Mouse (Mus musculus) heart, embryonic 15.5 days (tissue): ENCODE measurements around the gene Arvcf. TPM values are rescaled to one million over a fixed set of nuclear protein-coding genes. Genes with fewer than 3 reads are reported as not detected.

Experiments used
- ATAC-seq: fragments of 200-750 bp; cut with Nextera tagmentation; replicated peaks from 2 replicates; pipeline ENCODE4 v1.8.0; 2017; ENCODE audit warnings: low read depth, moderate TSS enrichment; ENCODE audit not compliant: insufficient number of reproducible peaks, insufficient read depth, low FRiP score
- H3K27ac ChIP-seq: fragments of 300-500 bp; sonication (generic); 2 replicates; pipeline ENCODE4 v1.5.1; 2015; ENCODE audit warnings: mild to moderate bottlenecking, inconsistent platforms
- H3K27me3 ChIP-seq: fragments of 300-500 bp; sonication (generic); 2 replicates; pipeline ENCODE4 v1.6.1; 2015; ENCODE audit warnings: inconsistent platforms
- H3K36me3 ChIP-seq: fragments of 300-500 bp; sonication (generic); 2 replicates; pipeline ENCODE4 v1.6.1; 2015; ENCODE audit warnings: mild to moderate bottlenecking, inconsistent platforms
- H3K4me1 ChIP-seq: fragments of 300-500 bp; sonication (generic); replicated peaks from 2 replicates; pipeline ENCODE4 v1.6.1; 2015; ENCODE audit warnings: inconsistent platforms
- H3K4me2 ChIP-seq: fragments of 300-500 bp; sonication (generic); 2 replicates; pipeline ENCODE4 v1.6.1; 2015; ENCODE audit warnings: inconsistent platforms, mild to moderate bottlenecking, moderate library complexity
- H3K4me3 ChIP-seq: fragments of 300-500 bp; sonication (generic); 2 replicates; pipeline ENCODE4 v1.5.1; 2015; ENCODE audit warnings: mild to moderate bottlenecking, inconsistent platforms
- H3K9ac ChIP-seq: fragments of 300-500 bp; sonication (generic); 2 replicates; pipeline ENCODE4 v1.6.1; 2015; ENCODE audit warnings: mild to moderate bottlenecking, inconsistent platforms
- H3K9me3 ChIP-seq: fragments of 300-500 bp; sonication (generic); replicated peaks from 2 replicates; pipeline ENCODE4 v1.6.1; 2016; ENCODE audit warnings: inconsistent platforms
- WGBS: fragments of 180-500 bp; shearing (Covaris S2); methylation state at CpG from one replicate; pipeline ENCODE4 v1.1.7; 2015; ENCODE audit warnings: mixed read lengths; 5-methylcytosine and 5-hydroxymethylcytosine counted together
- polyA plus RNA-seq: library from polyadenylated mRNA; unstranded; fragments of >200 nt; fragmentation: Nextera tagmentation; extraction: Ambion mirVana; gene quantifications from 2 replicates; pipeline ENCODE4 v1.2.1, GENCODE M21; 2015

Arvcf gene
- polyA plus RNA-seq, 1 experiment from 2014 or later: 28.4 TPM

GRCm38 (mm10) chr16:18411026-18411649 lies 63.2 kb downstream of the Arvcf start:
- peaks cover 38% of the 10 kb centered on the region for H3K4me1 ChIP-seq
- ATAC-seq: no peak
- H3K36me3 ChIP-seq: peaks cover 40% of the 10 kb centered on the region
- H3K27me3 ChIP-seq: no peaks in the 10 kb centered on the region
- 86% methylated on average over 13 of the region's 13 CpGs for WGBS
- H3K27ac ChIP-seq: no peak overlapping the region
- H3K9ac ChIP-seq: no peak overlapping the region
- H3K4me2 ChIP-seq: no peak overlapping the region
- no peaks in the 10 kb centered on the region for H3K9me3 ChIP-seq
- no peak overlapping the region for H3K4me3 ChIP-seq

DNA sequence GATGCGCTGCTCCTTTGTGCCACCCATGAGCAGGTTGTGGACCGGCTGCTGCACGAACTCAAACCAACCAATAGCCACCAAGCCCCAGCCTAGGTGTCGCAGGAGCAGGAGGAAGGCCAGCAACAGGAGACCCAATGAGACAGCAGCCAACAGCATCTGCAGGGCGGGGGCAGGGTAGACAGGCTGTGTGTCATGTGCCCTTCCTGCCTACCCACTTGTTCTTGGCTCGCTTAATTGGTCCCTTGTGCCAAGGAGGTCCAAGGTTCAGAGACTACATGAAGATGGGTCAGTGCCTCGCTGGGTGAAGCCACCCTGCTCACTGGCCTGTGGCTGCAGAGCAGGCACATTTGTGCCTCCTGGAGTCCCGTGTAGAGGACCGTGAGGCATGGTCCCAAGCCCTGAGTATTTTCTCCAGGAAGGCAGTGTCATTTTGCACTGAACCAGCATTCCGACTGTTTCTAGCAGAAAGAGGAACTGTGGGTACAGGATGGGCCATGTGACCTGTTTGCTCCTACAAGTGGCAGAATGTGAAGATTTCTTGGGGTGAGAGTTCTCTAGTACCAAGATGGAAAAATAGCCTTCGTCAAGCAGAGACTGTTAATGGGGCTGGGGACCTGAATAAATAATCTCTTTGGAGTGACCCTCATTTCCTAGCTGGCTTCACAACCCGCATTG lies 64.0 kb downstream of the Arvcf start:
- no peaks in the 10 kb centered on the region for H3K27me3 ChIP-seq
- H3K9me3 ChIP-seq: no peaks in the 10 kb centered on the region
- H3K4me2 ChIP-seq: no peak overlapping the region
- H3K27ac ChIP-seq: no peak overlapping the region
- H3K36me3 ChIP-seq: peaks cover 37% of the 10 kb centered on the region
- H3K9ac ChIP-seq: no peak overlapping the region
- no peak for ATAC-seq
- WGBS: 81% methylated on average over 12 of the region's 12 CpGs
- H3K4me3 ChIP-seq: no peak overlapping the region
- peaks cover 39% of the 10 kb centered on the region for H3K4me1 ChIP-seq

GRCm38 (mm10) chr16:18413032-18413816 lies 65.2 kb downstream of the Arvcf start:
- H3K9ac ChIP-seq: no peak overlapping the region
- no peaks in the 10 kb centered on the region for H3K9me3 ChIP-seq
- 86% methylated on average over 7 of the region's 7 CpGs for whole genome bisulfite sequencing
- H3K4me3 ChIP-seq: no peak overlapping the region
- no peaks in the 10 kb centered on the region for H3K27me3 ChIP-seq
- no peak overlapping the region for H3K27ac ChIP-seq
- no peak overlapping the region for H3K4me2 ChIP-seq
- ATAC-seq: no peak
- peaks cover 36% of the 10 kb centered on the region for H3K36me3 ChIP-seq
- H3K4me1 ChIP-seq: peaks cover 29% of the 10 kb centered on the region

DNA sequence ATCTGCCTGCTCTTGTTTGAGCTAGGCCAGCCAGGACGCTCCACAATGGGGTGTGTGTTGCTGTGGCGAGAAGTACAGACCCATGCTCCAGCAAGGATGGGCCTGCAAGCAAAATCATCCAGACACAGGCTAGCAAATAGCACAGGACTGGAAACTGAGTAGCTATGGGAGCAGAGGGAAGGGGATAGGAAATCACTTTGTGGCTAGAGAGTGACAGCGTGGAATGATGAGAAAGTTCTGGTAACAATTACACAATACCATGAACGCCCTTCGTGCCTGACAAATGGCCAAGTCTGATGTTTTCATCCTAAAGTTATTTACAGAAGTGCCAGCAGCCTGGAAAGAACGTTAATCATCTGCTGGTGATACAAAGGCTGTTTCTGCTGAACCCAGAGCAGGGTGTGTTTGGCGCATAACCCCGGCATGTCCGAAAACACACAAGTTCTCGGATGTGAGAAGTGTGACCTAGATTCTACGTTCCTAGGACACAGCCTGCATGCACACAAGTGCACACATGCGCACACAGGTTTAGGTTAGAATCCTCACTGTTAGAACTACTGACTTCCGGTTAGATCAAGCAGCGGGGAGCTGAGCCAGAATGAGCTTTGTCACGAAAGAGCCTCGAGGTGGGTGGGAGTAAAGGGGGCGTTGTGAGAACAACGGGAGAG lies 68.2 kb downstream of the Arvcf start:
- Histone ChIP-seq H3K4me2 (no peak overlapping the region), H3K27ac (peak overlapping the region; percentile 76), H3K4me1 (peaks cover 23% of the 10 kb centered on the region), H3K27me3 (no peaks in the 10 kb centered on the region), H3K9me3 (no peaks in the 10 kb centered on the region), H3K9ac (no peak overlapping the region), H3K36me3 (peaks cover 17% of the 10 kb centered on the region), H3K4me3 (no peak overlapping the region)
- WGBS: 54% methylated on average over 18 of the region's 18 CpGs
- peak; percentile 11; the same call in 1 of the 2 replicates for ATAC-seq

DNA sequence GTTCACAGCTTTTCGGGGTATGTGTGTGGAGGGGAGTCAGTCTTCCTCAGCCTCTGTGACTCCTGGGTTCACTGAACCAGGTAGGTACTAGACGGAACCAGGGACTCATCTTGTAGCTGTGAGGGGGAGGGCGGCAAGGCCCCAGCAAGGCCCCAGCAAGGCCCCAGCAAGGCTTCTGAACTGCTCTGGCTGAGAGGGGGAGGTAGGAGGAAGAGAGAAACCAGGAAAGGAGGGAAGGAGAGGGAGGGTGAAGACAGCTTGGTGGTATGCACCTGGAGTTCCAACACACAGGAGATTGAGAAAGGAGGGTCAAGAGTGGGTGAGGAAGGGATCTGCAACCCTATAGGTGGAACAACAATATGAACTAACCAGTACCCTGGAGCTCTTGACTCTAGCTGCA lies 68.9 kb downstream of the Arvcf start:
- Histone ChIP-seq H3K9me3 (no peaks in the 10 kb centered on the region), H3K27ac (peak overlapping the region; percentile 76), H3K4me2 (no peak overlapping the region), H3K36me3 (peaks cover 18% of the 10 kb centered on the region), H3K4me3 (no peak overlapping the region), H3K4me1 (peaks cover 18% of the 10 kb centered on the region), H3K9ac (no peak overlapping the region), H3K27me3 (no peaks in the 10 kb centered on the region)
- WGBS: 80% methylated on average over 3 of the region's 3 CpGs
- peak; percentile 32; the same call in 1 of the 2 replicates for ATAC-seq

- ATAC-seq: no peak
Measured at GRCm38 (mm10) chr16:18417491-18417890, 69.5 kb downstream of the Arvcf start.

DNA sequence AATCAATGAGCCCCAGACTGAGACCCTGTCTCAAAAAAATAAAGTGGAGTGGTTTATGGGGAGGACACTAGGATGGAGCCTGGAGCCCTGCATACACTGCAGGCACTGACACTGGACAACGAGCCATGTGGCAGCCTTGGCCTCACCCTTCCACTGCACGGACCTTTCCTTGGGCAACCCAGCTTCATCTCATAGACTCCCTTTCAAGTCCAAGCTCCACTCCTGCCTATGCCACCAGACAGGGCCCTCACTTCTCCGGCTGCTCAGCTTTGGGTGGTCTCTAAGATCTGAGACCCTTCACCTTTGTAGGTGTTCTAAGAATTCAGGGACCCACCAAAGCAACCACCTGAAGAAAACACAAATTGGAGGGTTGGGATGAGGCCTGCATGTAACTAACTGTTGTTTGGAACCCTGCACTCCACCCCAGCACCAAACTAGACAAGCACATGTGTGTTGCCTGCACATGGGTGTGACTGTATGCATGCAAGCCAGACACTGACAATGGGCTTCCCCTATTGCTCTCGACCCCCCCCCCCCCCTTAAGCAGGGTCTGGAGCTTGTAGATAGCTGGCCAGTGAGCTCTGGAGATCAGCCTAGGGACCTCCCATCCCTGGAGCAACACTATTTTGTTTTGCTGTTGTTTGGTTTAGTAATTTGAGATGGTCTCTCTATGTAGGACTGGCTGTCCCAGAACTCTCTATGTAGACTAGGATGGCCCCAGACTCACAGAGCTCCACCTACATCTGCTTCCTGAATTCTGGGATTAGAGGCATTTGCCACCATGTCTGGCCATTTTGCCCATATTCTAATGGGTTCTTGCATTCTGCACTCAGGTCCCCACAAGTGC lies 71.0 kb downstream of the Arvcf start:
- 86% methylated on average over 4 of the region's 4 CpGs for WGBS
- no peak overlapping the region for H3K4me3 ChIP-seq
- no peak overlapping the region for H3K9ac ChIP-seq
- H3K9me3 ChIP-seq: no peaks in the 10 kb centered on the region
- no peak for ATAC-seq
- H3K27me3 ChIP-seq: no peaks in the 10 kb centered on the region
- H3K4me2 ChIP-seq: no peak overlapping the region
- no peak overlapping the region for H3K27ac ChIP-seq
- H3K36me3 ChIP-seq: peaks cover 21% of the 10 kb centered on the region; the same call in 1 of the 2 replicates
- H3K4me1 ChIP-seq: peaks cover 21% of the 10 kb centered on the region

More at GRCm38 (mm10) chr16:18417491-18417890, 69.5 kb downstream of the Arvcf start:
- H3K9ac ChIP-seq: no peak overlapping the region
- no peaks in the 10 kb centered on the region for H3K9me3 ChIP-seq
- no peak overlapping the region for H3K27ac ChIP-seq
- H3K36me3 ChIP-seq: peaks cover 25% of the 10 kb centered on the region
- WGBS: 90% methylated on average over 5 of the region's 5 CpGs
- no peak overlapping the region for H3K4me2 ChIP-seq
- no peak overlapping the region for H3K4me3 ChIP-seq
- H3K4me1 ChIP-seq: peaks cover 14% of the 10 kb centered on the region
- H3K27me3 ChIP-seq: no peaks in the 10 kb centered on the region

GRCm38 (mm10) chr16:18419603-18420026 lies 71.6 kb downstream of the Arvcf start:
- H3K4me2 ChIP-seq: no peak overlapping the region
- no peaks in the 10 kb centered on the region for H3K9me3 ChIP-seq
- ATAC-seq: no peak
- no peak overlapping the region for H3K9ac ChIP-seq
- WGBS: 75% methylated on average over 1 of the region's 1 CpGs
- peaks cover 27% of the 10 kb centered on the region for H3K4me1 ChIP-seq
- no peak overlapping the region for H3K4me3 ChIP-seq
- no peak overlapping the region for H3K27ac ChIP-seq
- peaks cover 21% of the 10 kb centered on the region; the same call in 1 of the 2 replicates for H3K36me3 ChIP-seq
- H3K27me3 ChIP-seq: no peaks in the 10 kb centered on the region

- Histone ChIP-seq H3K4me1 (peaks cover 36% of the 10 kb centered on the region), H3K9me3 (no peaks in the 10 kb centered on the region), H3K9ac (no peak overlapping the region), H3K27me3 (no peaks in the 10 kb centered on the region), H3K36me3 (peaks cover 15% of the 10 kb centered on the region; the same call in 1 of the 2 replicates), H3K4me2 (no peak overlapping the region), H3K27ac (no peak overlapping the region), H3K4me3 (no peak overlapping the region)
- ATAC-seq: no peak
- WGBS: 74% methylated on average over 3 of the region's 3 CpGs
Measured at GRCm38 (mm10) chr16:18420571-18420970, 72.6 kb downstream of the Arvcf start.

DNA sequence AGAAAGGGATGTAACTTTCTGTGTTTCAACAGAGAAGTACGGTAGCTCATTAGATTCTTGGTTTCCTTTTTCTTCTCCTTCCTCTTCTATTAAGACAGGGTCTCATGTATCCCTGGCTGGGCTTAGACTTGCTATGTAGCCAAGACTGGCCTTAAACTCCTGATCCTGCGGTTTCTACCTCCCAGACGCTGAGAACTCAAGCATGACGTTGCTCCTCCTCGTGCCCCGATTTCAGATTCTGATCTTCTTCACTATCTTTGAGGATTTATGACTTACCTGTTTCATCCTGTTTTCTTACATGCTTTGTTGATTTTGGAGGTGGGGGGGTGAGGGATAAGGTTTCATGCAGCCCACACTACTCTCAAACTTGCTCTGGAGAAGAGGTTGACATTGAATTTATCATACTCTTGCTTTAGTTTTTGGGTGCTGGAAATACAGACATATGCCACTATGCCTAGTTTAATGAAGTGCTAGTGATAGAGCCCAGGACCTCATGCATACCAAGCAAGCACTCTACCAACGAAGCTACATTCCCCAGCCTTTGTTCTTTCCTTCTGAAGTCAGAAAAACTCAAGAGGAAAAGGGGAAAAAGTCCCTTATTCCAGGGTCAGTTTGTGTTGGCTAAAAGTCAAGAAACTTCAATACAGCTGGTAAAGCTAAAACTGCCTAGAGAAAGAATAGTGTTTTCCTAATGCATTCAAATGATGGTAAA lies 75.4 kb downstream of the Arvcf start:
- Histone ChIP-seq H3K36me3 (peaks cover 14% of the 10 kb centered on the region; the same call in 1 of the 2 replicates), H3K4me3 (no peak overlapping the region), H3K27me3 (no peaks in the 10 kb centered on the region), H3K27ac (peak overlapping the region; percentile 64), H3K4me2 (0 out of 2 replicates have a peak overlapping the region, but pooled peaks have one; percentile 17), H3K9ac (no peak overlapping the region), H3K4me1 (peaks cover 37% of the 10 kb centered on the region), H3K9me3 (no peaks in the 10 kb centered on the region)
- ATAC-seq: no peak
- WGBS: 71% methylated on average over 7 of the region's 7 CpGs
